Mouse (Mus musculus): ENCODE results near the gene Birc7.

The Birc7 gene

DNA sequence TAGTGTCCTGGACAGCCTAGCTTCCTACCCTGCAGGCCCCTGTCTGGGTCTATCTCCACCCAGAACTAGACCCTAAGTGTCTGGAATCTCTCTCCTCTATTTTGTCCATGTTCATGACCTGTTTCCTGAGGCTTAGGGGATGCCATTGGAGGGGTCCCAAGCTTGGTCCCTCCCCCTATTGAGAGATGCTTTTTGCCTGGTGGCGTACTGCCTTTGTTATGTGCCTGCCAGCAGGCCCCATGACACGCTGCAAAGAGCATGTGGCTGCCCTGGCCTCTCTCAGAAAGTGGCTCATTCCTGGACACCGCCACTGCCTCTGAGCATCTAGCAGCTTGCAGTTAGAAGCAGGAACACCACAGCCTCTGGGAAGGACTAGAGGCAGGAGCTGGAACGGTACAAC is at the start of gene Birc7:
TSS of gene Birc7 (plus strand) at position 301 of the 400 bp plus-strand sequence.
- DNase-seq (ENCODE audit: low read depth, low spot score), result no peak

DNA sequence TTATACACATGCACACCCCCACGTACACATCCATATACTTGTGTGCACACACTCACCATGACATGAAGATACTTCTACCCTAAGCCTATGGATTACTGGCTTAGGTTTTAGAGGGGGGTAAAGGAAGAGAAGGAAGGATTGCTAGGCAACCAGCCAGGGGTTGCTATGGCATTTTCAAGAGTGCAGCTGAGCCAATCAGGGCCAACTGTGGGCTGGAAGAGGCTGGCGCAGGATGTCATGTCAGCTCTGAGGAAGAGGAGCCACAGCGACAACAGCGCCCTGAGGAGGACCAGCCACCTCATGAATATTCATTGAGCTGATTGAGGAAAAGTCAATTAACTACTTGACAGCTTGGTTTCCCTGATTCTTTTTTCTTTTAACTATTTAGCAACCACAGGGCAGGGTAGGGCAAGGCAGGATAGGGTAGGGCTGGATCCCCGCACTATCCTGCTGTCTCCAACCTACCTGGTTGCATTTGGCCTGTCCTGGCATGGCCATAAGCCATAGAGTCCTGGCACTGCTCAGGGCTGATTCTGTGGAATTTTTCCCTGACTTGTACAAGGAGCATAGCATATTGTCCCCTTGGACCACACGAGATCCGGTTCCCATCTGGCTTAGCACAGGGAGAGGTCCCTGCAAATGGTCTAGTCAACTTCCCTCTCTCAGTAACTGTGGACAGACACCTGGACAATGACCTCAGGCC is 49.3 kb upstream of the Birc7 start:
- DNase-seq (ENCODE audit: low read depth, low spot score), result no peak

DNA sequence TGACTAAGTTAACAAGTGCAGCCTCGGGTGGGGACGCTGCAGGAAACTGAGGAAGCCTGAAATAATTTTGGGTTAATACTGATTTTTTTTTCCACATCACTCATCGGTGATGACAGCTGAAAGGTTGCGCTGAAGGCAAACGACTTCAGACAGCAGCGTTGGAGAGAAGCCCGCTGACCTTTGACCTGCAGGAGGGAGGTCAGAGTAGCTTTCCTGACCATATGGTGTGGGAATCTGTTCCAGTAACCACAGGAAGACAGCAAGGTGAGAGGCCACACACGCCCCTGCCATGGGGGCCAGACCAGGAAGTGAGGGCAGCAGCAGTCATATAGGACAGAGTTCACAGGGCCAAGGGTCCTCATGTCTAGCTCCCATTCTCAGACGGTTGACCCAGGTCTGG is 47.5 kb upstream of the Birc7 start:
- DNase-seq (ENCODE audit: low read depth, low spot score), result no peak

DNA sequence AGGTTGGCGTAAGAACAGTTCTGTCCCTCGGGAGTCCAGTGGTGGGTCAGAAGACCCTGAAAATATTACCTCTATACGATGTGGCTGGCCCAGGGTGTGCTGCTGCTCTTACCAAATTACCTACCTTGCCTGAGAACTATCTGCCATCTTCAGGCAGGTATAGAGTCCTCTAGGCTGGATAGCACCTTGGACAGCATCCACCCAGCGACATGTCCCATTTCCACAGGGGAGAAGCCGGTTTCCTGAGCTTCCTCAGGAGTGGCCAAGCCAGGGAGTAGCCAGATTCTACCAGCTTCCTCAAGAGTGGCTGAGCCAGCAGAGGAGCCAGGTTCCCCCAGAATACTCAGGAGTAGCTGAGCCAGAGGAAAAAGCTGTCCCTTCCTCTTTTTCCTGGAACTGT is 43.6 kb upstream of the Birc7 start:
- no peak for DNase-seq (ENCODE audit: low read depth, low spot score)

DNA sequence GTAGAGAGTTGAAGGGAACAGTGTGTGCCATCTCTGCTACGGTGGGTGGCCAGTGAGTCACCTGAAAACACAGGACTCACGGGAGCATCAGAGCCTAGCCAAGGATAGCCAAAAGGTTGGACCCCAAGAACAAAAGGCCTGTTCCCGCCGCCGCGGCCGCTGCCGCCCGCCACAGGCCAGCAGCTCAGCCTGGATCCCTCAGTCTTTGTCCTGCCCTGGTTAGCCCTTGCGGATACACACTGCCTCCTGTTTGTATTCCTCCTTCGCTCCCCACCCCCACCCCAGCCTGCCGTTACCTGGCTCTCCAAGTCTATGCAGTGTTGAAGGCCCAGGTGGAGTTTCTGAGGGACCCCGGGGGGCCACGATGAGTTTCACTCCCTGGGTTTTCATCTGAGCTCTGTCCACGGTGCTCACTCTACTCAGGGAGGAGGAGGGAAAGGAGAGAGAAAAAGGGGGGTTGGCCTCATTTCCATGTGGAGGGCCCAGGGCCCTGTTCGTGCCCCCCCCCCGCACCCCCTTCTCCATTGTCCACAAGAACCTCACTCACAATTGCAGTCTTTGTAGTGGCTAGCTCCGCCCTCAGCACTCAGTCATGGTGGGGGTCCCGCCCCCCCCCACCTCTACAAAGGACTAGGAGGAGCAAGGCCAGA is 39.4 kb upstream of the Birc7 start:
- DNase-seq (ENCODE audit: low read depth, low spot score), result no peak

DNA sequence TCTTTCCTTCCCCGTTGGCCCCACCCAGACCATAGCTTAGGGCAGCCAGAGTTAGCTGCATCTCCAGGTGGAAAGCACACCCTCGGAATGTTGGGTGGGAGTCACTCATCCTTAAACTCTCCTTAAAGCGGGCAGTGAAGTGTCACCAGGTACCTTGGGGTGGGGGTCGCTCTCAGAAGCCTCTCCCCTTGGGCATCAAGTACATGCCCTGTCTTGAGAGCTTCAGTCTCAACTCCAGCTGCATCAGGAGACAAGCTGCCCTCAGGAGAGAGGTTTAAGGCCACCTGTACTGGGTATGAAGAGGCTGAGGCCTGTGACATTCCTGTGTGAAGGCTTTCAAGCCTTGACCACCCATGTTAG is 38.9 kb upstream of the Birc7 start:
- no peak for DNase-seq (ENCODE audit: low read depth, low spot score)

DNA sequence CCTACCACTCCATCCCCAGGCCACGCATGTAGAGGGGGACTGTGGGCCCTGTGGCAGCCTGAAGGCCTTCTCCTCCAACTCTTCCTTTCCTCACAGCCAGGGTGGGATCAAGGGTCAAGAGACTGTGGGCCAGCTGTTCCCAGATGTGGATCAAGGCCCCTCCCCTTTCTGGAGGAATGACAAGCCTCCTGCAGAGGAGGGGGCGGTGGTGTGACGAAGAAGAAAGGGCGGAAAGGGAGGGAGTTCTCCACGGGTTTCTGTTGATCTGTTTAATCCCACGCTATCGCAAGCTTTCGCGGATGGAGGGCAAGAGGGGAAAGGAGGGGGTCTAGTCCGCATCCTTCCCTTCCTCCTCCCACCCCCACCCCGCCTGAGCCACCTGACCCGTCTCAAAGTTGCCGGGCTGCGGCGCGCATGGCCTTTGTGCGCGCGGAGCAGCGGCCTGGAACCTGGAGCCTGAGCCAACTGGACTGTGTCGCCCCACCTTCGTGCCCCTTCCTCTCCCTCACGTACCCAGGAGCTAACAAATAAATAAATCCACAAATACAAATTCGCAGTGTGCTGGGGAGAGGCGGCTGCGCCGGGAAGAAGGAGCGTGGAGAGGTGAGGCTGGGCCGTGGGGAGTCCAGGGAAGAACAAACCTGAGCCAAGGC is 38.3 kb upstream of the Birc7 start:
- no peak for DNase-seq (ENCODE audit: low read depth, low spot score)

DNA sequence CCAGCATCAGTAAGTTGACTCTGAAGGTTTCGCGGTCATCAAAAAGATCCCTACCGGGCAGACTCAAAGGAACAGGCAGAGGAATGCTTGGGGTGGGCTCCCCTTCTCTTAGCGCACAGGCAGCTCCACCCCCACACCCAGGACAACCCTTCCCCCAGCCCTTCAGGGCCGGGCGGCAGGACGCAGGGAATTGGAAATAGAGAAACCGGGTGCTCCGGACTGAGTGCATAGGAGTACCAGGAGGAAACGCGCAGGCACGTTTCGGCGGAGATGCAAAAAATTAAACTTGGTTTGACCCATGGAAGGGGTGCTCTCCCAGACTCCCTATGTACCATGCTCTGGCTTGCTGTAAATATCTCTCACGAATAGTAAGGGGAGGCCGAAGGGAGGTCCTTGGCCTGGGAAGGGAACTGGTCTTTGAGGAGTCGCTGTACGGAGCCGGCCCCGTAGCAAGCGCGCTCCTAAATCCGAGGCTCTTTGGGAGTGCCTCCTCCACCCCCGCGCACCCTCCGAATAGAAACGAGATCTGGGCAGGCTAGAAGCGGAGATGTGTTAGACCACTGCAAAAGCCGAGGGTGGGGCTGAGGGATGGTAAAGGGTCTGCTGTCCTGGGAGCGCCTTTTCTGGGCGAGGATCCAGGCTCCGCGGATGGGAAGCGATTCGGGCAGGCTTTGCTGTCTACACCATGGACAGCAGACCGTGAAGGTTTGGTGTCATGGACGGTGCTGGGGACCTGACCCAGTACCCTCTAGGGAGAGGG is 37.6 kb upstream of the Birc7 start:
- DNase-seq (ENCODE audit: low read depth, low spot score), result no peak

DNA sequence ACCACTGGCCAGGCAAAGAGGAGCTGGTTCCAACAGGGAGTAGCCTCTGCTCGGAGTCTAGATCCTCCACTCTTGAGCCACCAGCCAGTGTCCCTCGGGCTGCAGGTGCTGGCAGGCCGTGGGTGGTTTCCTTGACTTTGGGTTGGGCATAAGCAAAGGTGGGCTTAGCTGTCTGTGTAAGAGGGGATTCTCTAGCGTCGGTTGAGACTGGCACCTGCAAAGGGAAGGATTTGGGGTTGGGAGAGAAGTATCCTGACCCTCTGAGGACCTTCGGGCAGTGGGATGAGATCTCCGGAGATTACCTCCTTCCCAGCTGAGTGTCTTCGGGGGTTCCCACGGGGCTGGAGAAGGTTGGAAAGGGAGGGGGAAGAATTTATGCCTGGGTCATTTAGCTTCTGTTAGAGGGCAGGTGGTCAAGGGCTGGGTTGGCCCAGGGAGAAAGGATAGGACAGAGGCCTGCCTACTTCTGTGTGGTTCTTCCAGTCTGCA is 36.9 kb upstream of the Birc7 start:
- no peak for DNase-seq (ENCODE audit: low read depth, low spot score)

DNA sequence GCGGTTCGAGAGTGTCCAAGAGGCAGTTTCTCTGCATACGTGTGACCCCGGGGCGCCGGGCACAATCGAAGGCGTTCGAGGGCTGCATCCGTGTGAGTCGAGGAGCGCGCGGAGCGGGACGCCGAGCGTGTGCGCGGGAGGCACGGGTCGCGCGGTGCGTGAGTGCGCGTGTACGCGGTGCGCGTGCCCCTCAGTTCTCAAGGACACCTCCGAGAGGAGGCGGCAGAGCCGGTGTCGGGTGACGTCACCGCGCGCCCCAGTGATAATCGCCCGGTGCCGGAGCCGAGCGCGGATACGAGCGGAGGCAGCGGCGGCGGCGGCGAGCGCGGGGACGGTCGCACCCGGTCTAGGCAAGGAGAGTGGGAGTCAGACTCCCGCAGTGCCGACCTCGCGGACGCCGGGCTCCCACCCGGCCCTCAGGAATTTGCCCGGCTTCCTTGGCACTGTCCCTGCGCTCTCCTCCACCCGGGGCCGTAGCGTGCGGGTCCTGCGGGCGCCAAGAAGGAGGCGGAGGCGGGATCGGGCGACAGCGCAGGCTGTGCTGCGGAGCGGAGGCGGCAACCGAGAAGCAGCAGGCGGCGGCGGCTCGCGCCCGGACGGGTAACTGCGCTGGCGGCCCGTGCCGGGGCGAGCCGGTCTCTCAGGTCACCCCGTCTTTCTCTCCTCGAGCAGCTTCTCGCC is 35.8 kb upstream of the Birc7 start:
- peak; percentile 68 for DNase-seq (ENCODE audit: low read depth, low spot score)

DNA sequence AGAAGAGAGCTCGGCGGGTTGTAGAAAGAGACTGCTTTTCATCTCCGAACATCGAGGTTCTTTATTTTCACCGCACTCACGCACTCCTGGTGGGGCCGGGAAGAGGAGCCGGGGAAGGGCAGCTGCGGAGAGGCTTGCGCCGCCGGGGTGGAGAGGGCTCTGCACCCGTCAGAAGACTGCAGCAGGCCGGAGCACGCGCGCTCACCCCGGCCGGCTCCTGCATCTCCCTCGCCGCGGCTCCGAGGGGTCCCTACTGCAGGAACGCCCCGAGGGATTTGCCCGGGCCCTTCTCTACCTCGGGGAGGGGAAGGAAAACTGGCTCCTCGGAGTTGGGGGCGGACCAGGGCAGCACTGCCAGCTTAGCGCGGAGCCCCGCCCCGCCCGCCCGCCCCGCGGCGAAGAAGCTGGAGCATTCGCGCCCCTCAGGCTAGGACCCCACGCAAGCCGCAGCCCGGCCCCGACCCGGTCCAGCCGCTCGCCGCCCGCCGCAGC is 35.2 kb upstream of the Birc7 start:
- no peak for DNase-seq (ENCODE audit: low read depth, low spot score)

DNA sequence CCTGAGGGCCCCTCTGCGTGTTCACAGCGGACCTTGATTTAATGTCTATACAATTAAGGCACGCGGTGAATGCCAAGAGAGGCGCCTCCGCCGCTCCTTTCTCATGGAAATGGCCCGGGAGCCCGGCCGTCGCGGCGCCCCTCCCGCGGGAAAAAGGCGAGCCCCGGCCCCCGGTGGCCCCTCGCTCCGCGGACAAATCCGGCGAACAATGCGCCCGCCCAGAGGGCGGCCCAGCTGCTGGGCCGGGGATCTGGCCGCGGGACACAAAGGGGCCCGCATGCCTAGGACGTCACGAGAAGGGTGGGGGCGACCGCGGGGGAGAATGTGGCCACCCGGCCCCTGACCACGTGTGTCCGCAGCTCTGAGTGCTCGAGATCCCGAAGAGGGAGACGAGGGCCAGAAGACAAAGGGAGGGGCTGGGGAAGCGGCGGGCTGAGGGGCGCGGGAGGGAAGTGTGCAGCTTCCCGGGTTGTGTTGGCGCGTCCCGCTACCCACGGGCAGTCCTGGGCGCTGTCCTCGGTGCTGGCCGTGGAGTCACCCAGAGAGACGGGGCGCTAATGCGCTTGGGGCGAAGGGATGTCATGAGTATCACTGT is 34.7 kb upstream of the Birc7 start:
- no peak for DNase-seq (ENCODE audit: low read depth, low spot score)

DNA sequence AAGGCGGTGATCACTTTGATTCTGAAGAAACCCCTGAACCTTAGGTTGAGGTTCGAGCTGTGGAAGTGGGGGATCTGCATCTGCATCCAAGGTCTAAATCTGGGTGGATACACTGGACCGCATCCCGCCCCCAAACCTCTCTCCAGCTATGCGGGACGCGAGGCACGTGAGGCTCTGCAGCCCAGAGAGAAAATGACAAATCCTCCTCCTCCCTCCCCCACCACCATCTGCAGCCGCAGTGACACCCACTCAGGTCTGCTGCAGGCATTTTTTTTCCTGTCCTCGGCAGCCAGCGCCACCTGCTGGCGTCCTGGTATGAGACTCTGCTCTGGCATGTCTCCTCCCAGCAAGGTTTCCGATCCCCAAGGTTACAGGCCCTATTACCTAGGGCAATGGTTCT is 34.1 kb upstream of the Birc7 start:
- peak; percentile 86 for DNase-seq (ENCODE audit: low read depth, low spot score)

DNA sequence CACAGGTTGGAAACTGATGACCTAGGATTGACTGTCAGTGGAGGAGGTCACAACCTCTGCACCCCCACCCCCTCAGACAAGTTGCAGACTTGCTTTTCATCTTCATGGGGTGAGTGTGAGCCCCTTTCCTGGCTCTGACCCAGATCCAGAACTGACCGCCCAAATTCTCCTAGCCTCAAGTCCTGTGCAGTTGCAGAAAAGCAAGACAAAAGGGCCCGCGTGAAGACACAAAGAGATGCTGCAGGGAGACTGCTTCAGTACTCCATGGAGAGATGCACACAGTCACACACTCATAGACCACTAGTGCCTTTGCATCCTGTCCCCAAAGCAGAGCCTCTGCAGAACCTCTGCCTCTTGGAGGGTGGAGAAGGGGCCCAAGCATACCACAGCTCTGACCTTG is 33.5 kb upstream of the Birc7 start:
- DNase-seq (ENCODE audit: low read depth, low spot score), result no peak

DNA sequence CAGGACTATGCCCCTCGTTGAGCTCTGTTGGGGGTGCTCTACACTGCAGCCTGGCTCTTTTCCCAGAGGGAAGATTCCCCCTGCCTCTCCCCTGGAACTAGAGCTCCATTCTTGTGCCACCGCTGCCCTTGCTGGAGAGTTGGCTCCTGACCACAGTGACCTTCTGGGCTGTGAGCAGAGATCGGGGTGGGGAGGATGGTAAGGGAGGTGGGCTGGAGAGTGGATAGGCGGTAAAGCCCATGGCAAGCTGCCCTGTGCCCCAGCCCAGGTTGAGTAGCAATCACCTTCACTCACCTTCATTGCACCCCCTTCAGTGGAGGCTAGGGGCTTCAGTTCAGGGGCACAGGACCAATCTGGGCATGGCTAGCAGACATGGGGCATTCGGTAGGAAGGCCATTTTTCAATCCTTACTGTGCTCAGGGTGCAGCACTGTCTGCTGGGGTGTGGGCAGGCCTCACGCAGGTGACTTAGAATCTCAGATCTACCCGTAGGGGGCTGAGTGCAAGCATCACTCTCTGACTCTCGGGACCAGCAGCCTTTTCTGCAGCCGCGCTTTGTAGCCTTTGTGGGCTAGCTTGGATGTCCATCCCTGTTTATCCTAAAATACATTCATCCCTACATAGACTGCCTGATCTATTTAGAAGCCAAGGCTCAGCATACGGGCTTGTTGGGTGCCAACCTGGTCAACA is 32.8 kb upstream of the Birc7 start:
- no peak for DNase-seq (ENCODE audit: low read depth, low spot score)

DNA sequence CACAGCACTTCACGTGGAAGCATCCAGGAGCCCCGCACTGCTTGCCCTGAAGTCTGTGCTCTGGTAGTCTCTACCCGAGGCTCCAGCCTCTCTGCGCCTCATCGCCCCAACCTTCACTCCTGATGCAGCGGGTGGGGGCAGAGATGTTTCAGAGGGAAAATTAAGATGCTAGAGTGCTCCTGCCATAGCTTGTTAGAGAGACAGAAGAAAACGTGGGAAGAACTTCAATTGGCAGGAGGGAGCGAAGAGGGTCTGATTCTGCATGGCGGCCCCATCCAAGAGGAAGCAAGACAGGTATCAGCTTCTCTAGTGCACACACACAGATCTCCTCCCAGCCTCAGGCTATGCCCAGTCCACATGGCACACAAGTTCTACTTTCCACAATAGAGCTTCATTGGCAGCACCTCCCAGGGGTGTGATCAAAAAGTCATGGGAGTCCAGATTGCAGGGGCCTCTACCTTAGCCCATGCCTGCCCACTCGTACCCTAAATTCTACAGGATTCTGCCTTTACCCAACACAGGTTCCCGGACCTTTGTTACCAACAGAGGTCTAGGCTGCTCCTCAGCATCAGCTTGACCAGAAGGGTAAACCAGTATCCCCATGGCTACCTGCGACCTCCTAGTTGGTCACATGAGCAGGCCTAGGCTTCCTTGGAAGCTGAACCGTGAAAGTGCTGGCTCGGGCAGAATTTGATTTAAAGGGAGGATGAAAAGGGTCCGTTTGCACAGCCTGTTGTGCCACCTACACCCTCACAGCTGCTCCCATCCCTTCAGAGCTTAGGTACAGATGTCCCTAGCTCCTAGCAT is 31.8 kb upstream of the Birc7 start:
- no peak for DNase-seq (ENCODE audit: low read depth, low spot score)

DNA sequence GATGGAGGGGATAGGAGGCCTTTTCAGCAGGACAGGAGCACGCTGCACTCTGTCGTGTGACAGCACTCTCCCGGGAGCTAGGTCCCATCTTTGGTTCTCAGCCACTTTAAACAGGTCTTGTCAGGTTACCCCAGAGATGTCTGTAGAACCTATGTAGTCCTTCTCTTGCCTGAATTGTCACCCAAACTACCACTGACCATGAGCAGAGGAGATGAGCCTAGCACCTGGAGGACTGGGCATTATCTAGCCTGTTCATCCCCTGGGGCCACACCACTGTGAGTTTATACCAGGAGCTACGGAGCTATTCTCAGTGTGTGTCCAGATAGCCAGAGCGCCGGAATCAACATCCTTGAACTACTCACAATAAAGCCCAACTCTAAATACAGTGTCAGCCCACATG is 31.0 kb upstream of the Birc7 start:
- DNase-seq (ENCODE audit: low read depth, low spot score), result no peak

DNA sequence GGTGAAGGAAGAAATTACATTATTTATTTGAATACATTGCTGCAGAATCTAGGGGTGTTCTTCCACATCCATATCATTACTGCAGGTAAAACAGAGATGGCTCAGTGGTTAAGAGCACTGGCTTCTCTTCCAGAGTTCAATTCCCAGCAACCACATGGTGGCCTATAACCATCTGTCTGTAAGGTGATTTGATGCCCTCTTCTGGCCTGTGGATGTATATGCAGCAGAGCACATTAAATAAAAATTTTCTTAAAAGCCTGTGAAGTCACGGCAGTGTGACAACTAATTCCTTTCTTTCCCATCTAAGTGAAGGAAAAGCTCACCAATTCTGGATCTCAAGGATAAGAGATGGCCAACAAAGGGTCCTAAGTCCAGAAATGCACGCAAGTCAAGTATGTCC is 26.7 kb upstream of the Birc7 start:
- DNase-seq (ENCODE audit: low read depth, low spot score), result no peak

DNA sequence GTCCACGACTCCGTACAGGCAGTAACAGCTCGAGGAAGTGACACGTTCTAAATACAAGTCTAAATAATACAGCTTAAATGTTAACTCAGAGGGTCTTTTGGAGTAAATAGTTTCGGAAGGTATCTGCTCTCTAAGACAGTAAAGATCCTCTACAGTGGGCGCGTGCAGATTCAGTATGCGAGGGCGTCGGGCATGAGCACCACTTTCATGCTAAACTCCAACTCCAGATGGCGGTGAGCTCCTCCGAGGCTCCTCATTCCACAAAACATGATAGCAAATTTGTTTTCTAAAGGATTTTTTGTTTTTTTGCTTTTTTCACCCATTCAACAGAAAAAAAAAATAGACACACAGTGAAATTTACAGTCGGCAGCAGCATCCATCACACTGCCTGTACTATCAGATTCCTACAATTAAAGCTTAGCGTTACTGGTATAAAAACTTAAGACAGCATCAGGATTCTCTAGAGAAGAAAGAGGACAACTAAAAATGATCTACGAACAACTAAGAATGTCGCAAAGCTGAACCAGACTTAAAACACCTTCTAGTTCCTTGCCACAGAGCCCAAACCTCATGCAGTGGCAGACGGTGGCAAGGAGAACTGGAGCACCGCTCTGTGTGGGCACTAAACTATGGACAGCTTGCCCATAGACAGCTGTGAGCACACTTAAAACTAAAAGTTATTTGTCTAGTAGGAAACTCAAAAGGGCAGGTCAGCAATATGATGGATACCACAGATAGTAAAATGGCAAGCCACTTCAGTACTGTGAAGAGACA is 24.2 kb upstream of the Birc7 start:
- no peak for DNase-seq (ENCODE audit: low read depth, low spot score)
